Mouse (Mus musculus): ENCODE data around the gene Efcab7. TPM values are rescaled to one million over a fixed set of nuclear protein-coding genes. Genes with fewer than 3 reads are reported as not detected.

Efcab7 gene
- polyA plus RNA-seq, 1 experiment, result 3.6 TPM

- H3K4me3 ChIP-seq (ENCODE audit: insufficient read depth, low read length), result no peak overlapping the region
- peaks cover 15% of the 10 kb centered on the region for H3K4me1 ChIP-seq (ENCODE audit: control insufficient read depth, insufficient read depth, low read length)
- no peak overlapping the region for H3K27ac ChIP-seq (ENCODE audit: insufficient read depth, low read depth, low read length)
- TF ChIP-seq POLR2A (IDR thresholded peaks at IDR 0.05; ENCODE audit: borderline replicate concordance, low read depth, low read length) (no peak), CTCF (IDR thresholded peaks at IDR 0.05; ENCODE audit: low read depth, low read length) (no peak)
These were observed 130.3 kb downstream of the Efcab7 start for GRCm38 (mm10) chr4:99959308-99959707.

Other genes starting within 250 kb of the Efcab7 start
- gene Foxd3, start 172.9 kb upstream of the Efcab7 start, polyA plus RNA-seq (2012; ENCODE audit: insufficient read depth, insufficient read length, missing spikeins), result not detected in 2 replicates
- gene Alg6, start 113.5 kb upstream of the Efcab7 start, polyA plus RNA-seq (2012; ENCODE audit: insufficient read depth, insufficient read length, missing spikeins), result 12.9 and 13.3 TPM in 2 replicates
- gene Pgm1, start 100.2 kb downstream of the Efcab7 start, polyA plus RNA-seq (2012; ENCODE audit: insufficient read depth, insufficient read length, missing spikeins), result 18.2 and 19.2 TPM in 2 replicates
- 6.6 and 7.8 TPM in 2 replicates for gene Itgb3bp, start 100.6 kb downstream of the Efcab7 start, polyA plus RNA-seq (2012; ENCODE audit: insufficient read depth, insufficient read length, missing spikeins)

Measured in bone marrow macrophage, adult 2 months (primary cell).